Mouse (Mus musculus) ES-CJ7 (cell line): ENCODE results near the gene Kmo.

ENCODE experiments used
- DNase-seq: peaks from one replicate; pipeline ENCODE4 v3.0.0; 2011; ENCODE audit warnings: low read depth, low spot score

Gene Kmo

DNA sequence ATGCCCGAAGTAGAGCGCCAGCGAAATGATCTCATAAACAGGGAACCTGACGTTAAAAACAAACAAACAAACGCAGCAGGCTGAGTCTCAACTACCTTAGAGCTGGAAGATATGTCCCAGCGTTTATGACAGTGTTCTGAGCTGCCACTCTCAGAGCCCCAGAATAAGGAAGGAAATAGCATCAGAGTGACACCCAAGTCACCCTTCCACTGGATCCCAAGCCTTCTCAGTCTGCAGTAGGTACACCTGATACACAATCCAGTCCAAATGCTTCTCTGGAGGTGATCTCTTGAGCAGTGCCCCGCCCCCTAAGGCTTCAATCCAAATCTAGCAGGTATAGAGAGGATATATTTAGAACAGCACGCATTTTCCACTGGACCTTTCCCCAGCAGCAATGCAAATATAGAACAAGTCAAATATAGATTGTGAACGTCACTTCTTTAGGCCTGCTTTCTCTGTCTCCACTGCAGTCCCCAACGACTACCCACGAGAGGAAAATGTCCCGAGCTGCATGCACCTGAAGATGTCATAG lies 73.3 kb downstream of the Kmo start:
- peak; percentile 8 for DNase-seq

DNA sequence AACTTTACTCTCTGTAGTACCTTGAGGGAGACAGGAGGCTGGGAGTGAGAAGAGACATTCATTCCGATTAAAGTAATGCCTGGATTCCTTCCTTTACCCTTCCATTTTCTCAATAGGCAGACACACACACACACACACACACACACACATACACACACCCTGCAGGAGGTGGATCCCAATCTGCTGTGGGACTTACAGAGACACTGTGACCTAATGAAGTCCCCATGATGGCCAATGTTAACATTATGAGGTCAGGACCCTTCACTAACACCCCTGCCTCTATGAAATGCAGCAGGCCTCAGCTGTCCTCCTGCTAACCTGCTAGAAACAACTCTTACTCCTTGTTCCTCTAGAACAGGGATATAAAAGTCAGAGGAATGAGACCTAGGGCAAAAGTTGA lies 78.1 kb downstream of the Kmo start, which contains the start of gene Wdr64:
TSS of gene Wdr64 (plus strand) at position 301 of the 400 bp plus-strand sequence.
- DNase-seq, result no peak

DNA sequence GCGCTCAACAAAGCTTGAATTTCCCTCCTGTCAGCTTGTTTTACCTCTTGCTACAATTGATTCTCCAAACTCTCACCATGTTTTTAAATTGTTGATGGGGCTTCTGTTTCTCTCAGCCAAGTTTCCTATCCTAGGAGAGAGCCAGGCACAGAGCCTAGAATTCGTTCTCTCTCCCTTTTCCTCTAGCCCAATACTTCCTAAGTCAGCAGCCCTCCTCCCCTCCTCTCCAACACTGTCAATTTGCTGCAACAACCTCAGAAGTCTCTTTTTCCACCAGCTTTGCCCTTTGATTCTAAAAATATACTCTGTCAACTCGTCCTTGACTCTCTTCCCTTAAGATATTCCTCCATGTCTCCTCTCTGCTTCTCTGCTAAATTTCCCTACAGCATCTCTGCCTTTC lies 79.2 kb downstream of the Kmo start:
- no peak for DNase-seq

DNA sequence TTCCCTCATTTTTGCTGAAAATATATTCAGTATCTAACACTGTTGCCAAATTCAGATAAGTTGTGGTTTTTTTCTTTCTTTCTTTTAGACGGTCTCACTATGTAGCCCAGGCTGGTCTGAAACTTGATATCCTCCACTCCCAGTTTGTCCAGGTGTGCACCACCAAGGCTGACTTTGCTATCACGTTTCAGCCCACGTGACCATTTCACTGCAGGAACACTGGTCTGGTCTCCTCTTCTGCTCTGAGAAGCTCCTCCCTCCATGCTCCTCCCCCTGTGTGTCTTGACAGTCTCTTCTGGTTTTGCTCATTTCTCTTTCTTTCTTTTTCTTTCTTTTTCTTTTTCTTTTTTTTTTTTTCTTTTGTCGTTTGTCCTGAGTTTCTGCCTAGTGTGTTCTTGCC lies 79.6 kb downstream of the Kmo start:
- peak; percentile 83 for DNase-seq

DNA sequence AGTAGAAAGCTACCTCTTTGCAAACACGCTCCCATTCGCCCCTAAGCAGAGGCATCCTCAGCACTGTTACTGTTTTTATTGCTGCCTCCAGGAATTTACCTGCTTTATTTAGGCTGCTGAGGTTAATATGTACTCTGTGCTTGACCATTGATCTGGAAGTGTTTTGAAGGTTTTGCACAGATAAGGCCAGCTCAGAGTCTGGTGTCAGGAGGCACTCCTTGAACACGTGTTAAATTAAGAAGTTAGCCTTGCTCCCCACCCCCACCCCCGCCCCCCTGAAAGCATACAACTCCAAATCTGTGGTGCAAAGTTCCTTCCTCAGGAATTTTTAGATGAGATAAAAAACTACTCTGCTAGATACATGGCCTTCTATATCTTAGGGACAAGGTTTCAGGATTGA lies 81.0 kb downstream of the Kmo start:
- DNase-seq, result no peak

DNA sequence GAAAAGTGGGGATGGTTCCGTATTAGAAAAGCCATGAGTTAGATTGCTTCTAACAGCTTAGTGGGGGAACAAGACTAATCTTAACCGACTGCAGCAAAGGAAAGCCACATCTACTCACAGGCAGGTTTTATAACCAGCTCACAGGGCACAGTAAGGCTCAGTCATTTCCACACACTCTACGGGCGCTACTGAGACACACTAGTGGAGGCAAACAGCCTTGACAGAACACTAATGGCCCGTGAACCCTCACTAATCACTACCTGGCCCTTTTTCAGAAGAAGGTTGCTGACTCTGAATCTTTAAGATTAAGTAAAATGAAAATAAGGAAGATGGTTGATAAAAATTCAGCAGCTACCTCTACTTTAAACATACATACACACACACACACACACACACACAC lies 87.4 kb downstream of the Kmo start:
- no peak for DNase-seq

GRCm38 (mm10) chr1:175708013-175708412 lies 87.8 kb downstream of the Kmo start:
- DNase-seq, result no peak
